In the genomic region with DNA sequence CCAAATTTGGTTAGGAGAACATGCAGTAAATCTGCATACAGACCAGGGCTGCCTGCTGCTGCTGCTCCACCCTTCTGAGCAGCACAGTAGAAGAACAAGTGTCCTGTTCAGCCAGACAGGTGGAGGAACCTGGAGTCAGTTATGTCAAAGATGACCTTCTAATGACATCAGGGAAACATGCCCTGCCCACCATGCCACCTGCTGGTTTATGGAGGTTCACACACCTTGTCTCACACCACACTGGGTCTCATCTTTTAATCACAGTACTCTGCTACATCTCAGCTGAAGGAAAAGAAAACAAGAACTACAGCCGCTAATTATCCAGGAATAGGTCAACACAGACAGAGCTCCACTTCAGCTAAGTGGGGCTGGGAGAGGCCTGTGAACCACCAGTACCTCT, we compare ENCODE assay signal across 13 mouse cellular contexts.
DNase-seq lines count a peak whose midpoint lies in the region; ATAC-seq and TF ChIP-seq lines count a peak whose summit lies in the region.
"Had no signal": no experiment of that assay in that cellular context is flagged by ENCODE, and none has a peak within 500 bp of the region (broad histone marks: within the 10 kb centered on the region; RNA-seq: fewer than 3 reads in every experiment).

No protein-coding gene starts in this region.

- peak; percentile 25 for TF ChIP-seq CTCF in forebrain, postnatal 0 days (IDR thresholded peaks at IDR 0.05; ENCODE audit: low read depth)
- TF ChIP-seq CTCF in kidney, adult 2 months (conservative IDR thresholded peaks at IDR 0.05; ENCODE audit: insufficient read depth, insufficient read length, low read depth, low read length): peak; percentile 57
- peak; percentile 44 for TF ChIP-seq CTCF in lung, postnatal 0 days (IDR thresholded peaks at IDR 0.05)
- TF ChIP-seq CTCF in lung, adult 2 months (IDR thresholded peaks at IDR 0.05; ENCODE audit: insufficient read depth, low read length): no peak
- peak; percentile 59 for TF ChIP-seq CTCF in stomach, postnatal 0 days (IDR thresholded peaks at IDR 0.05; ENCODE audit: low read depth)

- H3K36me3 ChIP-seq in forebrain, postnatal 0 days (ENCODE audit: insufficient read depth): no peaks in the 10 kb centered on the region
- no peaks in the 10 kb centered on the region for H3K36me3 ChIP-seq in forebrain, embryonic 14.5 days (ENCODE audit: control insufficient read depth, insufficient read depth, low read length)
- H3K36me3 ChIP-seq in kidney, adult 2 months (ENCODE audit: control insufficient read depth, insufficient read depth, low read length): no peaks in the 10 kb centered on the region
- no peaks in the 10 kb centered on the region for H3K36me3 ChIP-seq in kidney, embryonic 16.5 days (ENCODE audit: insufficient read depth, low read length)
- H3K36me3 ChIP-seq in lung, postnatal 0 days (ENCODE audit: insufficient read depth, low read length): no peaks in the 10 kb centered on the region
- H3K36me3 ChIP-seq in stomach, postnatal 0 days (ENCODE audit: control insufficient read depth, insufficient read depth, low read length): no peaks in the 10 kb centered on the region
- H3K36me3 ChIP-seq: neural tube, embryonic 12.5 days had no signal

- H3K4me2 ChIP-seq in forebrain, postnatal 0 days (ENCODE audit: low read depth): no peak overlapping the region
- H3K4me2 ChIP-seq in forebrain, embryonic 14.5 days (ENCODE audit: low read length): no peak overlapping the region
- no peak overlapping the region for H3K4me2 ChIP-seq in kidney, embryonic 16.5 days (replicated peaks; ENCODE audit: low read depth, low read length)
- no peak overlapping the region for H3K4me2 ChIP-seq in lung, postnatal 0 days (replicated peaks; ENCODE audit: low read depth, low read length)
- no peak overlapping the region for H3K4me2 ChIP-seq in stomach, postnatal 0 days (replicated peaks; ENCODE audit: low read depth)
- H3K4me2 ChIP-seq: neural tube, embryonic 12.5 days had no signal

- H3K27ac ChIP-seq in forebrain, postnatal 0 days (ENCODE audit: low read depth, low read length): no peak overlapping the region
- H3K27ac ChIP-seq in forebrain, embryonic 14.5 days (ENCODE audit: low read depth, low read length): no peak overlapping the region
- H3K27ac ChIP-seq in kidney, adult 2 months (ENCODE audit: insufficient read depth, low read depth, low read length): no peak overlapping the region
- no peak overlapping the region for H3K27ac ChIP-seq in kidney, embryonic 16.5 days (ENCODE audit: low read length)
- H3K27ac ChIP-seq in lung, postnatal 0 days (ENCODE audit: low read length): no peak overlapping the region
- H3K27ac ChIP-seq in stomach, postnatal 0 days (replicated peaks): no peak overlapping the region
- H3K27ac ChIP-seq: neural tube, embryonic 12.5 days had no signal

- no peaks in the 10 kb centered on the region for H3K4me1 ChIP-seq in forebrain, postnatal 0 days (ENCODE audit: insufficient read depth)
- no peaks in the 10 kb centered on the region for H3K4me1 ChIP-seq in forebrain, embryonic 14.5 days (ENCODE audit: control insufficient read depth, insufficient read depth, low read length)
- no peaks in the 10 kb centered on the region for H3K4me1 ChIP-seq in kidney, adult 2 months (ENCODE audit: control insufficient read depth, insufficient read depth, low read length)
- peaks cover 20% of the 10 kb centered on the region for H3K4me1 ChIP-seq in kidney, embryonic 16.5 days (ENCODE audit: insufficient read depth, low read length)
- H3K4me1 ChIP-seq in lung, postnatal 0 days (ENCODE audit: insufficient read depth, low read depth, low read length): no peaks in the 10 kb centered on the region
- no peaks in the 10 kb centered on the region for H3K4me1 ChIP-seq in lung, adult 2 months (ENCODE audit: control insufficient read depth, insufficient read depth, low read length)
- no peaks in the 10 kb centered on the region for H3K4me1 ChIP-seq in stomach, postnatal 0 days (replicated peaks; ENCODE audit: control insufficient read depth, insufficient read depth)

- no peak overlapping the region for H3K9ac ChIP-seq in forebrain, postnatal 0 days
- H3K9ac ChIP-seq in forebrain, embryonic 14.5 days (ENCODE audit: low read length): no peak overlapping the region
- no peak overlapping the region for H3K9ac ChIP-seq in kidney, embryonic 16.5 days (replicated peaks; ENCODE audit: low read length)
- no peak overlapping the region for H3K9ac ChIP-seq in lung, postnatal 0 days (replicated peaks; ENCODE audit: low read depth)
- H3K9ac ChIP-seq in stomach, postnatal 0 days (ENCODE audit: low read length): no peak overlapping the region
- H3K9ac ChIP-seq: neural tube, embryonic 12.5 days had no signal

- no peaks in the 10 kb centered on the region for H3K9me3 ChIP-seq in forebrain, postnatal 0 days (ENCODE audit: low read length)
- no peaks in the 10 kb centered on the region for H3K9me3 ChIP-seq in forebrain, embryonic 14.5 days (replicated peaks; ENCODE audit: control insufficient read depth, low read length)
- no peaks in the 10 kb centered on the region; the same call in 1 of the 2 replicates for H3K9me3 ChIP-seq in kidney, embryonic 16.5 days (ENCODE audit: low read length)
- H3K9me3 ChIP-seq in lung, postnatal 0 days (ENCODE audit: low read length): no peaks in the 10 kb centered on the region
- no peaks in the 10 kb centered on the region for H3K9me3 ChIP-seq in stomach, postnatal 0 days (ENCODE audit: control insufficient read depth, low read length)
- H3K9me3 ChIP-seq: neural tube, embryonic 12.5 days had no signal

- H3K27me3 ChIP-seq in forebrain, postnatal 0 days (ENCODE audit: insufficient read depth, low read length): no peaks in the 10 kb centered on the region; the same call in 1 of the 2 replicates
- H3K27me3 ChIP-seq in forebrain, embryonic 14.5 days (replicated peaks; ENCODE audit: control insufficient read depth, insufficient read depth, low read length): no peaks in the 10 kb centered on the region
- H3K27me3 ChIP-seq in kidney, adult 2 months (replicated peaks; ENCODE audit: control insufficient read depth, insufficient read depth, low read length): no peaks in the 10 kb centered on the region
- H3K27me3 ChIP-seq in kidney, embryonic 16.5 days (ENCODE audit: insufficient read depth, low read length): no peaks in the 10 kb centered on the region
- no peaks in the 10 kb centered on the region for H3K27me3 ChIP-seq in lung, postnatal 0 days (replicated peaks; ENCODE audit: insufficient read depth, low read length)
- H3K27me3 ChIP-seq in stomach, postnatal 0 days (ENCODE audit: control insufficient read depth, insufficient read depth, low read length): no peaks in the 10 kb centered on the region
- H3K27me3 ChIP-seq: neural tube, embryonic 12.5 days had no signal

- ATAC-seq in forebrain, postnatal 0 days: no peak
- no peak for ATAC-seq in forebrain, embryonic 14.5 days
- ATAC-seq in kidney, embryonic 16.5 days (ENCODE audit: low FRiP score, low TSS enrichment): no peak
- no peak for ATAC-seq in lung, postnatal 0 days
- no peak for ATAC-seq in stomach, postnatal 0 days (ENCODE audit: low FRiP score, low TSS enrichment)

- no peak for TF ChIP-seq EP300 in lung, postnatal 0 days (IDR thresholded peaks at IDR 0.05)
- no peak for TF ChIP-seq EP300 in stomach, postnatal 0 days (optimal IDR thresholded peaks at IDR 0.05)

- 81% methylated on average over 1 of the region's 1 CpGs for WGBS in forebrain, postnatal 0 days
- WGBS in forebrain, embryonic 14.5 days: 88% methylated on average over 1 of the region's 1 CpGs
- WGBS in kidney, adult 2 months: 46% methylated on average over 1 of the region's 1 CpGs
- 24% methylated on average over 1 of the region's 1 CpGs for WGBS in kidney, embryonic 16.5 days
- WGBS in lung, postnatal 0 days: 21% methylated on average over 1 of the region's 1 CpGs
- WGBS in lung, adult 2 months: 43% methylated on average over 1 of the region's 1 CpGs
- 57% methylated on average over 1 of the region's 1 CpGs for WGBS in stomach, postnatal 0 days

- TF ChIP-seq POLR2A in kidney, adult 2 months (IDR thresholded peaks at IDR 0.05; ENCODE audit: low read depth, low read length): no peak
- no peak for TF ChIP-seq POLR2A in lung, adult 2 months (IDR thresholded peaks at IDR 0.05; ENCODE audit: borderline replicate concordance, extremely low read depth, low read depth, low read length)

- no peak overlapping the region for H3K4me3 ChIP-seq in forebrain, postnatal 0 days (ENCODE audit: low read depth, low read length)
- H3K4me3 ChIP-seq in forebrain, embryonic 14.5 days (ENCODE audit: low read depth, low read length): no peak overlapping the region
- no peak overlapping the region for H3K4me3 ChIP-seq in kidney, adult 2 months (ENCODE audit: insufficient read depth, low read depth, low read length)
- H3K4me3 ChIP-seq in kidney, embryonic 16.5 days (ENCODE audit: low read length): no peak overlapping the region
- no peak overlapping the region for H3K4me3 ChIP-seq in lung, postnatal 0 days (ENCODE audit: low read depth, low read length)
- H3K4me3 ChIP-seq in lung, adult 2 months (replicated peaks; ENCODE audit: extremely low read depth, low read depth, low read length): no peak overlapping the region
- H3K4me3 ChIP-seq in stomach, postnatal 0 days (ENCODE audit: low read depth, low read length): no peak overlapping the region
- H3K4me3 ChIP-seq: neural tube, embryonic 12.5 days had no signal

- DNase-seq in forebrain, postnatal 0 days: no peak
- DNase-seq in forebrain, embryonic 14.5 days (ENCODE audit: low spot score): no peak
- DNase-seq in kidney, adult 2 months: peak; percentile 33
- no peak for DNase-seq in lung, postnatal 0 days (ENCODE audit: low spot score)
- DNase-seq in lung, adult 2 months: no peak
- DNase-seq in stomach, postnatal 0 days (ENCODE audit: low spot score): no peak
- DNase-seq in adrenal gland, postnatal 36 days: no peak
- DNase-seq: cerebellum, postnatal 14 days; gastrocnemius, postnatal 14 days; left cerebral cortex, postnatal 4 days; lung, adult 18-20 months had no signal
